Mouse (Mus musculus) forebrain, embryonic 11.5 days (tissue): ENCODE measurements at regions not wholly inside any gene's neighbourhood (a gene's known extent, or its start where the extent isn't known, plus 50 kb on each side); places are given as distances from the start of the nearest gene placed in this dataset.

Experiments
- ATAC-seq: fragments of 200-750 bp; cut with Nextera tagmentation; replicated peaks from 2 replicates; pipeline ENCODE4 v1.8.0; 2017; ENCODE audit warnings: moderate TSS enrichment; ENCODE audit not compliant: low FRiP score
- DNase-seq: peaks from one replicate; pipeline ENCODE4 v3.0.0-alpha.2; 2017; ENCODE audit warnings: low spot score
- H3K27ac ChIP-seq: fragments of 300-500 bp; sonication (generic); 2 replicates; pipeline ENCODE4 v1.5.1; 2014; ENCODE audit warnings: low read depth, low read length
- H3K27me3 ChIP-seq: fragments of 300-500 bp; sonication (generic); 2 replicates; pipeline ENCODE4 v1.6.1; 2014; ENCODE audit warnings: mild to moderate bottlenecking, low read length, mixed read lengths; ENCODE audit not compliant: control insufficient read depth, insufficient read depth
- H3K36me3 ChIP-seq: fragments of 300-500 bp; sonication (generic); 2 replicates; pipeline ENCODE4 v1.6.1; 2014; ENCODE audit warnings: mild to moderate bottlenecking, low read length, moderate library complexity, mixed read lengths; ENCODE audit not compliant: control insufficient read depth, insufficient read depth
- H3K4me1 ChIP-seq: fragments of 300-500 bp; sonication (generic); replicated peaks from 2 replicates; pipeline ENCODE4 v1.6.1; 2014; ENCODE audit warnings: low read length, mixed read lengths; ENCODE audit not compliant: control insufficient read depth, insufficient read depth
- H3K4me2 ChIP-seq: fragments of 300-500 bp; sonication (generic); 2 replicates; pipeline ENCODE4 v1.6.1; 2014; ENCODE audit warnings: low read depth, mild to moderate bottlenecking, low read length, moderate library complexity, mixed read lengths; ENCODE audit not compliant: severe bottlenecking
- H3K4me3 ChIP-seq: fragments of 300-500 bp; sonication (generic); 2 replicates; pipeline ENCODE4 v1.5.1; 2014; ENCODE audit warnings: low read depth, low read length
- H3K9ac ChIP-seq: fragments of 300-500 bp; sonication (generic); 2 replicates; pipeline ENCODE4 v1.6.1; 2014; ENCODE audit warnings: low read length
- H3K9me3 ChIP-seq: fragments of 300-500 bp; sonication (generic); 2 replicates; pipeline ENCODE4 v1.6.1; 2016; ENCODE audit warnings: low read length, mixed read lengths; ENCODE audit not compliant: control insufficient read depth
- WGBS: fragments of 180-500 bp; shearing (Covaris S2); extraction: QIAGEN DNeasy Blood & Tissue Kit; methylation state at CpG from one replicate; pipeline ENCODE4 v1.1.7; 2014; 5-methylcytosine and 5-hydroxymethylcytosine counted together

GRCm38 (mm10) chr3:53931745-53932144 is 68.1 kb upstream of the Ufm1 start:
- Histone ChIP-seq H3K9ac (no peak overlapping the region), H3K4me3 (no peak overlapping the region), H3K27ac (no peak overlapping the region), H3K27me3 (no peaks in the 10 kb centered on the region), H3K4me2 (no peak overlapping the region), H3K4me1 (no peaks in the 10 kb centered on the region), H3K9me3 (no peaks in the 10 kb centered on the region), H3K36me3 (no peaks in the 10 kb centered on the region)
- no peak for DNase-seq
- 81% methylated on average over 6 of the region's 6 CpGs for WGBS
- no peak for ATAC-seq

DNA sequence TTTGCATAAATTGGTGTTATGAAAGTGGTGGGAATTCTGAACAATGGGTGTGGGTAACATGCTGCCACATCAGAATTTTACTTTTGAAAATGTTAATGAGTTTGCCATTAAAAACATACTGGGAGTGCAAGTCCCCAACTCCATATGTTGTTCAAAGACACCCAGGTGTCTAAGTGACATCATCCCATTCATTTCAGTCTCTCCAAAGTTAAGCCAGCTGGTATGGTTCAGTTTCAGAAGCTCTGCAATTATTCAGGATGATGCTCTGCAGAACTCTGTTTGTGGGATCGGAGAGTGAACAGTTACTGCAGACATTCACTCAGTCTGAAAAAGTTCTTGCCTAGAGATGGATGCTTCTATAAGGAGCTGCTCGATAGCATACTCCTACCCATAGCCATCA is 56.3 kb upstream of the Ufm1 start:
- no peak for DNase-seq
- H3K27ac ChIP-seq, result no peak overlapping the region
- H3K36me3 ChIP-seq, result no peaks in the 10 kb centered on the region
- ATAC-seq, result no peak
- H3K4me1 ChIP-seq, result no peaks in the 10 kb centered on the region
- H3K4me2 ChIP-seq, result no peak overlapping the region
- H3K9ac ChIP-seq, result no peak overlapping the region
- H3K9me3 ChIP-seq, result no peaks in the 10 kb centered on the region
- WGBS, result 94% methylated on average over 2 of the region's 2 CpGs
- H3K27me3 ChIP-seq, result no peaks in the 10 kb centered on the region
- no peak overlapping the region for H3K4me3 ChIP-seq

DNA sequence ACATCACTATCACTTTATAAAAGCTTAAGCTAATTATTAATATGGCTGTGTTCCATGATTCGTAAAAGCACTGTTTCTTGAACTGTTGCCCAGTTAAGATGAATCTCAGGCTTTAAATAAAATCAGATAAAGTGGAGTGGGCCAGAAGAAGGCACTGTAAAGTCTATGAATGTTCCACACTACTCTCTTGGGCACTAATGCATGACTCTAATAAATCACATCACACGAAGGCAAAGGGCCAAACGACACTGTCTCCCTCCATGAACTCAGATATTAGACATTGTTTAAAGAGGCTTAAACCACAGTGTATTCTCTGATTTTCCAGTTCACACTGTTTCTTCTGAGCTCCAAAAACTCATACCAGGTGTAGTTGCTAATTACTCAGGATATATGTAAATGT is 55.9 kb upstream of the Ufm1 start:
- H3K36me3 ChIP-seq, result no peaks in the 10 kb centered on the region
- ATAC-seq (no peak), DNase-seq (no peak)
- H3K27ac ChIP-seq, result no peak overlapping the region
- H3K9ac ChIP-seq, result no peak overlapping the region
- no peaks in the 10 kb centered on the region for H3K4me1 ChIP-seq
- no peak overlapping the region for H3K4me2 ChIP-seq
- no peaks in the 10 kb centered on the region for H3K9me3 ChIP-seq
- H3K4me3 ChIP-seq, result no peak overlapping the region
- 83% methylated on average over 3 of the region's 3 CpGs for WGBS
- H3K27me3 ChIP-seq, result no peaks in the 10 kb centered on the region

GRCm38 (mm10) chr3:53917960-53918359 is 54.3 kb upstream of the Ufm1 start:
- H3K4me1 ChIP-seq, result no peaks in the 10 kb centered on the region
- ATAC-seq, result no peak
- no peak overlapping the region for H3K27ac ChIP-seq
- H3K4me2 ChIP-seq, result no peak overlapping the region
- H3K27me3 ChIP-seq, result no peaks in the 10 kb centered on the region
- H3K4me3 ChIP-seq, result no peak overlapping the region
- H3K9me3 ChIP-seq, result no peaks in the 10 kb centered on the region
- 89% methylated on average over 3 of the region's 3 CpGs for WGBS
- no peak for DNase-seq
- no peak overlapping the region for H3K9ac ChIP-seq
- no peaks in the 10 kb centered on the region for H3K36me3 ChIP-seq

DNA sequence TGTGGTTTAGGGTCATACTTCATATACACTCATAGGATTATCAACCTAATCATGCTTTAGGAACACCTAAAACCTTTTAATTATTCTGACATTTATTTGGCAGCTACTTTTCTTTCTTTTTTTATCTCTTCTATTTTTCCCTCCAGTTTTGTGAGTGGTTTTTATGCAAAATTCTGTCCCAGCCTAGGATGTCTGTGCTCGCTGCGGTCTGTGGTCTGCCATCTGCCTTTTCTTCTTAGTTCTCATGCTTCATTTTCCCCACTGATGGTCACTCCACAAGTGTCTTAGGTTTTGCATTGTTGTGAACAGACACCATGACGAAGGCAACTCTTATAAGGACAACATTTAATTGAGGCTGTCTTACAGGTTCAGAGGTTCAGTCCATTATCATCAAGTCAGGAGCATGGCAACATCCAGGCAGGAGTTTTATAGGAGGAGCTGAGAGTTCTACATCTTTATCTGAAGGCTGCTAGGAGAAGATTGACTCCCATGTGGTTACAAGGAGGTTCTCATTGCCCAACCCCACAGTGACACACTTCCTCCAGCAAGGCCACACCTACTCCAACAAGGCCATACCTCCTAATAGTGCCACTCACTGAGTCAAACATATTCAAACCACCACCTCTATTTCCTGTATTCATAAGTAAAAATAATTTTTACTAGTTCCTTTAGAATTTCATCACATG is 50.5 kb upstream of the Ufm1 start:
- no peak for ATAC-seq
- 88% methylated on average over 3 of the region's 3 CpGs for WGBS

More for the DNA sequence above, 50.5 kb upstream of the Ufm1 start:
- no peak overlapping the region for H3K4me2 ChIP-seq
- no peaks in the 10 kb centered on the region for H3K36me3 ChIP-seq
- DNase-seq, result no peak
- no peak overlapping the region for H3K27ac ChIP-seq
- no peak overlapping the region for H3K4me3 ChIP-seq
- H3K9me3 ChIP-seq, result no peaks in the 10 kb centered on the region
- H3K9ac ChIP-seq, result no peak overlapping the region
- H3K4me1 ChIP-seq, result no peaks in the 10 kb centered on the region
- no peaks in the 10 kb centered on the region for H3K27me3 ChIP-seq
